Mouse (Mus musculus): ENCODE measurements around the gene 1700029I15Rik.

- no peak for TF ChIP-seq CTCF (IDR thresholded peaks at IDR 0.05; ENCODE audit: extremely low read depth, insufficient read depth, insufficient read length, insufficient replicate concordance)
- TF ChIP-seq POLR2A (IDR thresholded peaks at IDR 0.05; ENCODE audit: low read depth, low read length) = no peak
Measured at GRCm38 (mm10) chr2:92423702-92424461, 41.5 kb downstream of the 1700029I15Rik start.
